Mouse (Mus musculus) naive thymus-derived CD4-positive, alpha-beta T cell, adult 2 months (primary cell): ENCODE measurements around the gene Zbtb48.
A peak's percentile ranks its signal among the peaks of the same experiment; 100 is the strongest.

Experiments
- DNase-seq: peaks from one replicate; pipeline ENCODE4 v3.0.0-alpha.2; 2011; ENCODE audit warnings: low read depth

Gene Zbtb48

GRCm38 (mm10) chr4:152029087-152029486, 1.6 kb upstream of the Zbtb48 start:
- peak; percentile 52 for DNase-seq

DNA sequence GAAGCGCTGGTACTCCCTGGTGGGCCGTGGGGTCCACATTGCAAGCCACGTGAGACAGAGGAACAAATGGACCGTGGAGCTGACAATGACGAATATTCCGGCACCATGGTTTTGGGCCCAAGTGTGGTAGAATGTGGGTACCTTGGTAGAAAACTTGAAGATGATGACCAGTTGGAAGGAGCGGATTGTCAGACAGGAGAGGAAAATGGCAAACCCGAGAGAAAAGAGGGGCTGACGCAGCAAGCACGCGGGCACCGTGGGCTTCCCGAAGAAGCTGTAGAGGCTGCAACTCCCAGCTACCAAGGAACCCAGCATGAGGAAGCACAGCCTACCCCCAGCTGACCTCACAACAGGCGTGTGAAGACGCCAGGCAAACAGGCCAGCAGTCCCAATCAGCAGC, 985 bp upstream of the Zbtb48 start:
- DNase-seq, result no peak

DNA sequence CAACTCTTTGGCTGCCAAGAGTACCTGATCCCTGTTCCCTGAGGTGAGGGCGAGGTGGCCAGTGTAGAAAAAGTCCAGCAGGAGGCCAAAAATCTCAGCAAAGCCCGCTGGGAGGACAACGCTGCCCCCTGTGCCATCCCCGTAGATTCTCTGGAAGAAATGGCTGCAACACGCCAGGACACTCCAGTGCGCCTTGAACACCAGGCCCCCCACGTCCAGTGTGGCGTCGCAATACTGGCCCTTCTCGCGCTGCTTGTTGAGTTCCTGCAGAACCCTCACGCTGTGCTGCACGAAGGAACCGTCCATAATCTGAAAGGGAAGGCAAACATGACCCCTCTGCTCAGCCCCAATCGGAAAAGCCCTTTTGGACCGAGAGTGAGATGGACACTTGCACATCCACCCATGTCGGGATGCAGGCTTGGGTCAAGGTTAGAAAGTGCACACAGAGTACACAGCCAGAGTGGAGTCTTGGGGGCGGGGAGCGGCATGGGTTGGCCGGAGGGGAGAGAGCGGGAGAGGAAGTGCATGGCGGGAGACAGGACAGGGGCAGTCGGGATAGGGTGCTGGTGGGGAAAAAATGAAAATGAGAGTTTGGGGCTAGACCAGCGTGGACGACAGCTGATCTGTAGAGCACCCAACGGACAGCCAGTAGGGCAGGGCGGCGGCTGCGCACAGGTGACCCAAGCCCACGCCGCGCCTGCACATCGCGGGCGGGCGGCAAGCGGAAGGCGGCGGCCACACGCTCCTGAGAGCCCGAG, 541 bp downstream of the Zbtb48 start:
- no peak for DNase-seq

DNA sequence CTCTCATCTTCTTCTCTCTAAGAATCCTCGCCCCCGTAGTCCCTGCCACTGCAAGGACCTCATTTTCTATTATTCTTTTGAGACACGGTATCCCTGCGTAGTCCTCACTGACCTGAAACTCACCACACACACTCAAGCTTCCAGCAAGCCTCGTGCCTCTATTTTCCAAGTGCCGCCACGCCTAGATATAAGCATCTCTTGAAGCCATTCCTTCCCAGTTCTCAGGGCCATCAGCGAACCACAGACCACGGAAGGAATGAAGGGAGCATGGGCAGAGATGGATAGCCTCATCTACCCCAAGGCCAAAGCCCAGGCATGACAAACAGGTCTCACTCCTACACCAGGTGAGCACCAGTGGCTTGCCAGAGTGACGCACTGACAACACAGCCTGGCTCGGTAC, 2.9 kb downstream of the Zbtb48 start:
- DNase-seq, result no peak

GRCm38 (mm10) chr4:152022506-152022905, 5.0 kb downstream of the Zbtb48 start:
- DNase-seq, result no peak

- DNase-seq, result no peak
These were observed 5.8 kb downstream of the Zbtb48 start for GRCm38 (mm10) chr4:152021568-152022097.

GRCm38 (mm10) chr4:152020024-152020423, 7.4 kb downstream of the Zbtb48 start:
- no peak for DNase-seq

DNA sequence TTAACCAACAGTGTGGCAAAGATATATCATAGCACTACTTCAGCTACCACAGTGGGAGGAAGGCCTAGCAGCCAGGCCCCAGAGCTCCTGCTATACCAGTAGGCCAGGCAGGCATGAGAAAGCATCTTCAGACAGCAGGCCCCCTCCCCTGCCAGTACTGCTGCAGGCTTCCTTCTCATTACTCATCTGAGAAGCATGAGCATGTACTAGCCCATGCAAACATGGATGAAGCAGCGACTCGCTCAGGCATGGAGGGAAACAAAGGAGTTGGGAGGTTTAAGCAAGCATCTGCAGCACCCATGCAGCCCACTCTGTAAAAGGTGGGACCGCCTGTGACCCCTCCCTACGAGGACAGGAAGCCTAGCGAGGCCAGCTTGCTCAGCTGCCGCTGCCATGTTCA, 8.4 kb downstream of the Zbtb48 start:
- no peak for DNase-seq

DNA sequence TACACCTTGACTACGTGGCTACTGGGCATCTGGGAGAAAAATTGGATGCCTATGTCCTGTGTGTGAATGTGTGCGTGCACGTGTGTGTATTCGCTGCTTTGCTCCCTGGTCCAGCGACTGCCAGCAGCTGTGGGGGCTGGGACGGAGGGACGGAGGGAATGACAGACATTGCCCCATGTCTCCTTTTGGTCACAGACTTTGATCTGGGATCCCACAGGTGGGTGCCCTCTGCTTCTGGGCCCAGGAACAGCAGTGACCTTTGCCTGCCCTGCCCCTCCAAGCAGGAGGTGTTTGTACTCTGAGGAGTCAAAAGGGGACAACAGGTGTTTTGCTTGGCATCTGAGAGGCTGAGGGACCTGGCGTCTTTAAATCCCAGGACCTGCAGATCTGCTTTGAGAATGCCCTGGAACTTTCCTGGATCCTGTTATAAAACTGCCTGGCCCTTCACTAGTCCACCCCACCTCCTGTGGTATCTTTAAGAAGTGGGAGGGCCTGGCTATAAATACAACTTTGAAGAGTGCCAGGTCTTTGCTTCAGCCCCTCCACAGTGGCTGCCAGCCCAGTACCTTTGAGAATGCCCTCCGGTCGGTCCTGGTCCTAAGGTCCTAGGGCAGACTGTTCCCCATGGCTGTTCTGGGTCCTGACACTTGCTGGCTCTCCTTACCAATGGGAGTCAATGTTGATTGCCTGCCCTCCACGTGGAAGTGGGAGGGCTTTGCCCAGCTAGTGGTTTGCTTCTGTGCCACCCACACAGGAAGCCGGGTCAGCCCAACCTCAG, 14.2 kb downstream of the Zbtb48 start:
- DNase-seq, result no peak

GRCm38 (mm10) chr4:152012109-152012508, 15.4 kb downstream of the Zbtb48 start:
- DNase-seq, result no peak

DNA sequence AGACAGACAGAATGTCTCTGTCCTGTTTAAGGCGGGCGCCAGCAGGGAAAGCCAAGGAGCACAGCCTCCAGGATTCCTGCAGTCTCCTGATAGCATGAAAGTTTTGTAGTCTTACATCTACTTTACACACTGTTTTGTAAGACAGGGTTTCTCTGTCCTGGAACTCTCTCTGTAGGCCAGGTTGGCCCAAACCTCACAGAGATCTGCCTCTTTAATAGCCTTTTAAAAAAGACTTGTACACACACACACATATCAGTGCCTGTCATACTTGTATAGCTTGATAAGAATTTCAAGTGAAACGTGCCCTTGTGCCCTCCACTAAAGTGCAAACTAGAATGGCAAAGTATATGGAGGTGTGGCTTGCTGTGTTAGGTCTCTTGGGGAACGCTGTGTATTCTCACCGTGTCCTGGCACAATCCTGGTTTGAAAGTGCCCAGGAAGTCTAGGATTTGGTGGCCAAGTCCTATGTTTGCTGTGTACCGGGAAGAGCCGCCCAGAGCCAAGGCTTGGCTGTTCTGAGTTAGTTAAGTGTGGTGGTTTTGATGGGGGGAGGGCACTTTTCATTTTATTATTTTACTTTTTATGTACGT, 16.2 kb downstream of the Zbtb48 start:
- no peak for DNase-seq

DNA sequence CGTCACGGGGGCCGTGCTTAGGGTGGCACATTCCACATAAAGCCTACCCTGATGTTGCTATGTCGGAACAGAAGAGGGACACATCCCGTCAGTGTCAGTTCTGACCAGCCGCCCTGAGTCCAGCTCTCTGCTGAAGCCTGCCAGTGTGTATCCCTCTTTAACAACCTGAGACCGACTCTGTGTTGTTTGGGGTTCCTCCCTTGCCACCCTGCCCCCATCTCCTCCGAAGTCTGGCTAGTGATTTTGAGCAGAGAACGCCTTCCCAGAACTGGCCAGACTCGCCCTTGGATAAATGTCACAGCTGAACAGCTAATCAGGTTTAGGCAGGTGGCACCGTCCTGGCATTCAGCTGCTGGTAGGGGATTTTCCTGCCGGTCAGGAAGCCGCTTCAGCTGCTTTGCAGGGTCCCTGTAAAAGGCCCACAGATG, 16.8 kb downstream of the Zbtb48 start:
- DNase-seq, result no peak

- peak; percentile 44 for DNase-seq
These were observed 17.3 kb downstream of the Zbtb48 start for GRCm38 (mm10) chr4:152010091-152010706.

DNA sequence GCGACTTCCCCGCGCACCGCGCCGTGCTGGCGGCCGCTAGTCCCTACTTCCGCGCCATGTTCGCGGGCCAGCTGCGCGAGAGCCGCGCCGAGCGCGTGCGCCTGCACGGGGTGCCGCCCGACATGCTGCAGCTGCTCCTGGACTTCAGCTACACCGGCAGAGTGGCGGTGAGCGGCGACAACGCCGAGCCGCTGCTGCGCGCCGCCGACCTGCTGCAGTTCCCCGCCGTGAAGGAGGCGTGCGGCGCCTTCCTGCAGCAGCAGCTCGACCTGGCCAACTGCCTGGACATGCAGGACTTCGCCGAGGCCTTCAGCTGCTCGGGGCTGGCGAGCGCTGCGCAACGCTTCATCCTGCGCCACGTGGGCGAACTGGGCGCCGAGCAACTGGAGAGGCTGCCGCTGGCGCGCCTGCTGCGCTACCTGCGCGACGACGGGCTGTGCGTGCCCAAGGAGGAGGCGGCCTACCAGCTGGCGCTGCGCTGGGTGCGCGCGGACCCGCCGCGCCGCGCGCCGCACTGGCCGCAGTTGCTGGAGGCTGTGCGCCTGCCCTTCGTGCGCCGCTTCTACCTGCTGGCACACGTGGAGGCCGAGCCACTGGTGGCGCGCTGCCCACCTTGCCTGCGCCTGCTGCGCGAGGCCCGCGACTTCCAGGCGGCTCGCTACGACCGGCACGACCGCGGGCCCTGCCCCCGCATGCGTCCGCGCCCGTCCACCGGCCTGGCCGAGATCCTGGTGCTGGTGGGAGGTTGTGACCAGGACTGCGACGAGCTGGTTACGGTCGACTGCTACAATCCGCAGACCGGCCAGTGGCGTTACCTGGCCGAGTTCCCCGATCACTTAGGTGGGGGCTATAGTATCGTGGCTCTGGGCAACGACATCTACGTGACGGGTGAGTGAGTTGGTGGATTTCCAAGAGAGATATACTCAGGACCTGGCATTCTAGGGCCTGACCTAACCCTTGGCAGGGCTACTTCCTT, 18.1 kb downstream of the Zbtb48 start:
- DNase-seq, result peak; percentile 75

DNA sequence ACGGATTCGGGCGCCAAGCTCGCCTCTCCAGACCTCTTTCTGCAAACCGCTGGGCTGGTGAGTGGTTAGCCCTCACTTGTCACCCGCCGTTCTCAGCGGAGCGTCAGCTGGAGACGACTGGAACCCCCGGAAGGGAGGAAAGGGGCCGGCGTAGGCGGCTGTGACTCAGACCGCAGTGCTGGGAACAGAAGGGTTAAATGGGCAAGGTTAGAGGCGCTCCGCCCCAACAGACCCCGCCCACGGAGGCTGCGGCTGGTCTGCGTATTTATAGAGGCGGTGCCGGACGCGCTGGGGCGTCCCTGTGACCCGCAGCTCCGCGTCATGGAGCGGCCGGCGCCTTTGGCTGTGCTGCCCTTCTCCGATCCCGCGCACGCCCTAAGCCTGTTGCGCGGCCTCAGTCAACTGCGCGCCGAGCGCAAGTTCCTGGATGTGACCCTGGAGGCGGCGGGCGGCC, 18.8 kb downstream of the Zbtb48 start, which contains the start of gene Klhl21:
Gene Klhl21, plus strand, starts transcription at position 182 of the 454 bp plus-strand sequence.
- DNase-seq, result peak; percentile 96

- DNase-seq, result no peak
These were observed 19.3 kb downstream of the Zbtb48 start for GRCm38 (mm10) chr4:152008148-152008500.

DNA sequence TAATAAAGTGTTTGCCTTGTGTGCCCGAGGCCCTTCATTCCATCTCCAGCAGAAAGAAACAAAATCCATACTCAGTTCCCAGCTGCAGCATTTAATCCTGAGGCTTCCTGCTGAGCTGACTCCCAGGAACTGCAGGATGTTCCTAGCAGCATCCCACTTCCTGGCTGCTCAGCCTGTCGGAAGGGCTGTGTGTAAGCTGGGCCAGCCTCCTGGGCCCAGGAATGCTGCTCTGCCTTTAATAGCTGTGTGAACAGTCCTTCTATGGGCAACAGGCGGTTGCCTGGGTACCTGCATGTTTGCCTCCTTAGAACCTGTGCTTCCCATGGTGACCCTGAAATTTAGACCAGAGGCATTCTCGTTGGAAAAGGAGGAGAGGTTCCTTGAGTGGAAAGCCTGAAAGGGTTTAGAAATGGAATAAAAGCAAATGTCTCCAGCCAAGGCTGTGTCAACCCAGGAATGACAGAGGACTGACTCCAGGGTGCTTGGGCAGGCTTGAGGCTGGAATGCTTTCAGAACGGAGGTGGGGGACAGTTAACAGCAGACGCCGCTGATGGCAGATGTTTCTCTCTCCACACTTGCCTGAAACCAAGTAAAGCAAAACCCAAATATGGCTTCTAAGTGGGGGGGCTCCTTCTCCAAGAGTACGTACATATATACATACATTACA, 19.9 kb downstream of the Zbtb48 start:
- no peak for DNase-seq

GRCm38 (mm10) chr4:152006812-152007211, 20.7 kb downstream of the Zbtb48 start:
- DNase-seq, result no peak

- DNase-seq, result peak; percentile 43
These were observed 21.3 kb downstream of the Zbtb48 start for GRCm38 (mm10) chr4:152006137-152006536.

- no peak for DNase-seq
These were observed 25.4 kb downstream of the Zbtb48 start for GRCm38 (mm10) chr4:152002063-152002462.
